Mouse (Mus musculus) megakaryocyte, embryonic 14.5 days (primary cell): ENCODE data around the gene Smyd3.

Source experiments
- FLI1 ChIP-seq: IDR thresholded peaks from 2 replicates; pipeline ENCODE4 v1.6.1; 2012; ENCODE audit warnings: low read length, inconsistent platforms, mixed read lengths
- GATA1 ChIP-seq: IDR thresholded peaks from 3 replicates; pipeline ENCODE4 v1.6.1; 2012; ENCODE audit warnings: mixed read lengths, low read length, inconsistent platforms, borderline replicate concordance

- TF ChIP-seq GATA1: no peak
- no peak for TF ChIP-seq FLI1
These were observed 5.9 kb downstream of the Smyd3 start for GRCm38 (mm10) chr1:179511895-179512294.
